Mouse (Mus musculus) retina, postnatal 1 day (tissue): ENCODE measurements at regions not wholly inside any gene's neighbourhood (a gene's known extent, or its start where the extent isn't known, plus 50 kb on each side); places are given as distances from the start of the nearest gene placed in this dataset.
A peak's percentile ranks its signal among the peaks of the same experiment; 100 is the strongest.

Source experiments
- DNase-seq: peaks from one replicate; pipeline ENCODE4 v3.0.0-alpha.2; 2012

DNA sequence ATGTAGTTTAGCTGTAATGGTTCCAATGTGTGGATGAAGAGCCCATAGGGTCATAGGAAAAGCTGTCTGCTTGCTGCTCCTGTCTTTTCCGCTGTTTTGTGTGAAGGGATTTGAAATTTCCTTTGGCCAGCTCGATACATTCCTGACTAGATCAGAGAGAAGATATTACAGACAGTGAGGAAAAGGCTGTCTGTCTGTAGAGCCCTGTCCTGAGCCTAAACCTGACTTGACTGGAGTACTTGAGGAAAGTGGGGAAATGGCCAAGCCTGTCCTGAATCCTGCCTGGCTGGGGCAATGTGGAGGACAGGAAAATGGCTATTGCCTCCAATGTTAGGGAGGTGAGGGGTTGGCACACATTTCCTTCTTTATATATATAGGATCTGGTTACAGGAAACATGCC, 601.0 kb upstream of the Nrp1 start:
- DNase-seq: no peak

GRCm38 (mm10) chr8:127759906-127760305, 598.5 kb upstream of the Nrp1 start:
- no peak for DNase-seq

DNA sequence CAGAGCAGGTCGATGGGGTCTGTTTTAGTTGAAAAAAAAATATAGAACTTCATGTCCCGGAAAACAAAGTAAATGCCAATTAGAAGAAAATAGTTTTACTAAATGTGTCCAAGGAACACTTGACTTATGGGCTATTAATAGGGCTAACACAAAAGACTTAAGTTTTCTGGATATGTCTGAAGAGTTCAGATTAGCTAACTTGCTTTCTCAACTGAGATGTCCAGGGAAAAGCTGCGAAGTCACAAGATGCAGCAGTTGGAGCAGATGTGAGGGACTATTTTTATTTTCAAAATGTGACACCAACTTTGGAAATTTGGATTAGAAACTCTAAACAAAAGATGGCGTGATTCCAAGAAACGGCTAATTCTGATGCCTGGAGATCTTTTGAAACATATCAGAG, 593.2 kb upstream of the Nrp1 start:
- no peak for DNase-seq

DNA sequence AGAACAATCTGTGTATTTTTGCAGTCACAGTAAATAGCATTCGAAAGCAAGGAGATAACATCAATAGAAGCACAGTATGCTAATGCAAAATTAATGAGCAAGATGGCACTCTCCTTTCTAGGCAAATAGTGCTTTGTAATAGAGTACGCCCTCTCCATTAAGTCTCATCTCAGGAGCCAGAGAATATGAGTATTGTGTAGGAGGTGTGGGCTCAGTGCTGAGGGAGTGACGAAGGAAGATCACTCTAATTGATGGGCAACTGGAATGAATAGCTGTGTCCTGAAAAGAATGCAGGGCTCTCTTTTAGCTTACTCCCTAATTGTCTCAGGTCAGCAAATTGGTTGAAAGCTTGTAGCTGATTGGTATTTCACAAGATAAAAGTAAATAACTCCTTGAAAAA, 590.1 kb upstream of the Nrp1 start:
- DNase-seq: peak; percentile 90

DNA sequence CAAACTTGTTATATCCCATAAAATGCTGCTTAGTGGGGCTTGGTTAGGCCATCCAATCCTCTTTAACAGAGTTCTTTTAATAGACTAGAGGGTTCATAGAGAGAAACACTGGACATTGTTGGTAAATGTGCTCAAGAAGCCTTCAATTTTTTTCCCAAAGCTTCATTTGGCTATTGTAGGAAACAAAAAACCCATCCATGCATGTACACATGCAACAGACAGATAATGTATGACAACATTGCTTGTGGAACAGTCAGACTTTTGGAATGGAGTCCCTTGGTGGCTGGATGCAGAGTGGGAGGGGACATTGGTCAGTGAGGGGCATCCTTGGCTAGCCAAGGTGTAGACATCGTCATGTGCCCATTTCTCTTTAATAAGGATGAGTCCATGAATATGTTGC, 588.8 kb upstream of the Nrp1 start:
- peak; percentile 80 for DNase-seq

- no peak for DNase-seq
Measured at GRCm38 (mm10) chr8:127771781-127772180, 586.6 kb upstream of the Nrp1 start.

DNA sequence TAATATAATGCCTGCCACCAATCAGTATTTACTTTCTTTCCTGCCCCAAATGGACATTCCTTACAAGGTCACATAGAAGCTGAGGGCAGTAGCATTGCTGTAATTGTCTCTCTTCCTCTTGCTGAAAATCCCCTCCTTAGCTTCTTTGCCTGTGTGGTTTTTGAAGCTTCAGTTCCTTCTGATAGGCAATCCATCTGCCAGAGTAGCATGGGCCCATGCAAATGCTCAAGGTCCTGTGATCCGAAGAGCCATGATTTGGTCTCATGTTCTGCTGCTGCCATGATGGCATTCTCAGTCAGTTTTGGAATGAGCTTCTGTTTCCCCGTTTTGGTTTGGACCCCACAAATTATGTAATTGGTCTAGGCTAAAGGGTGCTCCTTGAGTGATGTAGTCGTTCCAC, 586.0 kb upstream of the Nrp1 start:
- DNase-seq: no peak

DNA sequence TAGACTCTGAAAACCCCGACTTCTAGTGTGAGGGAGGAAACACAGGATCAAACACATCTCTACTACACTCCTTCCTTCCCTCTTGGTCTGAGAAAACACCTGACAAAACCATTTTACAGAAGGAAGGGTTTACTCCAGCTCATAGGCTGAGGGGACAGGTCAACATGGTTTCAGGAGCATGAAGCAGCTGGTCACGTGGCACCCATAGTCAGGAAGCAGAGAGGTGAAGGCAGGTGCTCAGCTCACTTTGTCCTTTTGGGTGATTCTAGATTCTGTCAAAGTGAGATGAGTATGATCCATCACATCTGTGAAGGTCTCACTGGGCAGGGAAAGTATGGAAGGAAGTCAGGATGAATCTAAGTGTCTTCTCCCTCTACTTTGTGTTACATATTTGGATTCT, 585.5 kb upstream of the Nrp1 start:
- no peak for DNase-seq

DNA sequence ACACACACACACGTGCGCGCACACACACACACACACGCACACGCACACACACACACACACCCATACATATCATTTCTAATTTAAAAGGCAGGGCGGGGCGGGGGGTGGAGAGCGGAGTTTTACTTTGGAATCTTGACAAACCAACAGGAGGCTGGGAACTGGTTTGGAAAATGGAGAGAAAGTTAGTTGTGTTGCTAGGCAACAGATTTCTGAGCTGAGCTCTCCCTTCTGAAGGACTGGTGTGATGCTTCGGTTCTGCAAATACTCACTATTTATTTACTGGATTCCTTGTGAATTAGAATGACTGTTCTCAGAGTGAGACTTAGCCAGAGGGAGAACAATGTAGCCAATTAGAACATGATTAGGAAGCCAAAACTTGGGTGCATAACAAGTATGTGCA, 583.8 kb upstream of the Nrp1 start:
- DNase-seq: peak; percentile 41

DNA sequence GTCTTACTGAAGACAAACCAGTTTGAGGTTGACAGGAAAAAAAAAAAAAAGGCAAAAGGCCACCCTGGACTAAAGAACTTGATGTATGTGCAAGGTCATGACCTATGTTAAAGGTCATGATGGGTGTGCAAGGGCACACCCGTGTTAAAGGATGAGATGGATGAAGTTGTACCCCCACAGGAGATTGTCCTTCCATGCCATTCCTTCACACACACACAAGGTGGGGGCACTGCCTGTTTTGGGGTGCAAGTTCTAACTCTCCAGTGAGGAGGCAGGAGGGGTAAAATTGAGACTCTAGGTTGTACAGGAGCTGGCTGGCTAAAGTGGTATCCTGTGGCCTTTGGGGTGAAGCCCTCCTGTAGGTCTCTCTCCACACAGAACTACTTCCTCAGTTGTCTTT, 583.2 kb upstream of the Nrp1 start:
- no peak for DNase-seq

DNA sequence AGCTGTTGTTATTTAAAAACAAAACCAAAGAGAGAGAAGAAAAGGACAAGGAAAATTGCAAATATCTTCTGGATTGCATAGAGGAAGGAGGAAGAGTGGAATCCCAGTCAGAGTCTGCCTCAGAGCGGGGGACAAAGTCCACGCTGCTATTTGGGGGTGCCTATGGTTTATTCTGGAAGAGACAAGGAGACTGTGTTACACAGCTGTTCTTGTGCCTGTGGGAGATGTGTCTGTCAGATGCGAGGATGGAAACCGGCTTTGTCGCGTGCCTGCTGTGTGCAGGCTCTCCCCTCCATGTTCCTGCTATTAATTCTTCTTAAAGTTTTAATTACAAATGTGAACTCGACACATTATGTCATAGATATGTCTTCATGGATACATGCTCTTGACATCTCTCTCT, 582.7 kb upstream of the Nrp1 start:
- DNase-seq: no peak

GRCm38 (mm10) chr8:127778352-127779020, 579.9 kb upstream of the Nrp1 start:
- DNase-seq: peak; percentile 45

GRCm38 (mm10) chr8:127779021-127779689, 579.2 kb upstream of the Nrp1 start:
- DNase-seq: no peak

DNA sequence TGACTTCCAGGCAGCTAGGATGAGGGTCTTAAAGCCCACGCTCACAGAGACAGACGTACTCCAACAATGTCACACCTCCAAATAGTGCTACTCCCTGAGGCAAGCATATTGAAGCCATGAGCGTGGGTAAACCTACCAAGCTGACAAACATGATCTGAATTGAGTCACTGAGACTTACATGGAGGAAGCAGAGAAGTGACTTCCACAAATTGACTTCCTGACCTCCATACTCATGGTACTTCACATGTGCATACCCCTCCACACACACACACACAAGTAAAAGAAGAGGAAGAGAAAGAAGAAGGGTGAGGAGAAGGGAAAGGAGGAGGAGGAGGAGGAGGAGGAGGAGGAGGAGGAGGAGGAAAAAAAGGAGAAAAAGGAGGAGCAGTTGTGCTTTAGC, 577.8 kb upstream of the Nrp1 start:
- DNase-seq: no peak

- DNase-seq: no peak
Measured at GRCm38 (mm10) chr8:127781011-127781410, 577.4 kb upstream of the Nrp1 start.

DNA sequence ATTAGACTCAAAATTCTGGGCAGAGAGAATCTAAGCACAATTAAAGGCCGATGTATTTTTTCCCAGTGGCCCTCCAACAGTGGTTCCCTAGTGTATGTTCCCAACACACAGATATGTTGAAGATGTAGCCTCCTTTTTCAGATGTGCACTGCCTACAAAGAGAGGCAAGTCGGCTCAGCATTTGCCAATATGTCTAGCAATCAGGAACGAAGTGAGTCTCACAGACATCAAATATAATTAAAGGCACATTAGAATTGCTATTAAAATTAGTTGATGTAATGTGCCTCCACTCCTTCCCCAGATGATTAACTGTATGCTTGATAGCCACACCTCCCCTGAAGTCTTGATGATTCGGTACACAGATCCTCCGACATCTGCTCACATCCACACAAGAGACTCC, 565.8 kb upstream of the Nrp1 start:
- DNase-seq: no peak

DNA sequence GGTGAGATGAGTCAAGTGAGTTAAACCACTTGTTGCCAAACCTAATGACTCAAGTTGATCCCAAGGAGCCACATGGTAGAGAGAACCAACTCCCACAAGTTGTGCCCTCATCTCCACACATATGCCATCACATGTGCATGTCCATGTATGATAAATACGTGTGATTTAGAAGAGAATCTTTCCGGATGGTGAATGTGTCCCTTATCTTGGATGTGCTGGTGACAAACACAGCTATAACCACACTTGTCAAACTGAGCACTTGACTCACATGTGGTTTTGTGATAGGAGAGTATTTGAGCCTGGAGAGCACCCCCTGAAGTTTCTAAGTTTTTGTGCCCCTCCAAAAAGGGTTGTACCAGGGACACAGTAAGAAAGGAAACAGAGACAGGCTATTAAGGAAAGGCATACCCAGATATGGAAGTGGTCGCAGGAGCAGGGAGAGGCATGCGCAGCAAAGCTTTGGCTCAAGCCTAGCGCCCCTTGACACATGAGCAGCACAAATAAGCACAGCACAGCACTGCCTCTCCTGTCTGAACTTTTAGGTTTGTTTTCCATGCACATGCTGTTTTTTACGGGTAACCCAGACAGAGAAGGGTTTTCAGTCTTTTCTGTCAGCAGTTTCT, 558.4 kb upstream of the Nrp1 start:
- DNase-seq: no peak

DNA sequence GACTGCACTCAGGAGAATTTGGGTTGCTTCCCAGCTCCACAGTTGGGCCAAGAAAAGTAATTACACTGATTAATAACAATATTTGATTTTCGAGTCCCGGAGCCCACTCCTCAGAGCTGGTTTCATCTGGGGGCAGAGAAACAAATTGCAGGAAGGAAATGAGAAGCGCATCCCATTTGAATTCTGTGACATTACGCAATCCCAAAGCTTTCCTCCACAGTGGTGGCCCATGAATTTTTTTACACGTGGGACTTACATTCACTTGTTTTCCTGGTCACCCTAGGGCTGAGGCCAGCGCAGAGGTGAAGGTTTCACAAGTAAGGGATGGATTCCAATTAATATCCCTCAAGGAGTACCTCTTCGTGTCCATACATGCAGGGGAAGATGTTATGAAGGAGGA, 556.3 kb upstream of the Nrp1 start:
- no peak for DNase-seq

DNA sequence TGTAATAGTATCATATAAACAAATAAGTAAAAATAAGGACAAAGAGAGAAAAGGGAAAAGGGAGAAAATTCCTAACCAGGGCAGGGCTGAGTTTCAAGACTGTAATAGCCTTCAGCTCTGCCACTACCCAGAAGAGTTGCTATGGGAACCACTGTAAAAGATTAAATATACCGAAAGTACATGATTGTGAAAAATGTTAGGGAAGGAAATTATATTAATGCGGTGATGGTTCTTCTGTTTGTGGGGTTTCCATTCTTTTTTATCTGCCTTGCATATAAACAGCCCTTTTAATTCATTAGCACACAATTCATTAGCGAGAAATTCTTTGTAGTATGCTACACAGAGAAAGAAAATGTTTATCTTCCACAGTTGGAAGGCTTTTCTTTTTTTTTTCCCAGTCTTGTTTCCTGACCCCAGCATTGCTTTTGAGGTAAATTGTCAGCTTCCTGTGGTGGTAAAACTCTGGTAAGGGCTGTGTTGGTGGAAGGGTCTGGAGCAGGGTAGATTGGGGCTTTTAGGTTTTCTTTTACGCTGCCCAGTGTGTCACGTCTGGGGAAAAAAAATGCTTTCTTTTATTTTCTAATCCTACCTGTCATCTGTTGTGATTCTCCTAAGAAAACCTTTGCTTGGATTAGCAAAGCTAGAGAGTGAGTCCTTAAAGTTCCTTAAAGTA, 555.6 kb upstream of the Nrp1 start:
- no peak for DNase-seq

- no peak for DNase-seq
Measured at GRCm38 (mm10) chr8:127809203-127810155, 548.9 kb upstream of the Nrp1 start.

GRCm38 (mm10) chr8:127811338-127811737, 547.1 kb upstream of the Nrp1 start:
- no peak for DNase-seq

- peak; percentile 34 for DNase-seq
Measured at GRCm38 (mm10) chr8:127814785-127815523, 543.5 kb upstream of the Nrp1 start.
